Mouse (Mus musculus) intestine, postnatal 0 days (tissue): Measurements from ENCODE around the gene Pdcd5. TPM values are rescaled to one million over a fixed set of nuclear protein-coding genes. Genes with fewer than 3 reads are reported as not detected.

ENCODE experiments used
- ATAC-seq: fragments of 200-750 bp; cut with Nextera tagmentation; 2 replicates; pipeline ENCODE4 v1.8.0; 2017; ENCODE audit warnings: mild to moderate bottlenecking, moderate TSS enrichment, moderate library complexity
- H3K27ac ChIP-seq: fragments of 300-500 bp; sonication (generic); 2 replicates; pipeline ENCODE4 v1.5.1; 2014; ENCODE audit warnings: mild to moderate bottlenecking, low read depth, low read length, moderate library complexity
- H3K27me3 ChIP-seq: fragments of 300-500 bp; sonication (generic); replicated peaks from 2 replicates; pipeline ENCODE4 v1.6.1; 2014; ENCODE audit warnings: low read length, mixed read lengths; ENCODE audit not compliant: control insufficient read depth, insufficient read depth
- H3K36me3 ChIP-seq: fragments of 300-500 bp; sonication (generic); 2 replicates; pipeline ENCODE4 v1.6.1; 2014; ENCODE audit warnings: mild to moderate bottlenecking, moderate library complexity; ENCODE audit not compliant: control insufficient read depth, insufficient read depth
- H3K4me1 ChIP-seq: fragments of 300-500 bp; sonication (generic); replicated peaks from 2 replicates; pipeline ENCODE4 v1.6.1; 2014; ENCODE audit warnings: antibody characterized with exemption, low read length, mixed read lengths; ENCODE audit not compliant: control insufficient read depth, insufficient read depth
- H3K4me2 ChIP-seq: fragments of 300-500 bp; sonication (generic); replicated peaks from 2 replicates; pipeline ENCODE4 v1.6.1; 2014; ENCODE audit warnings: low read depth, mild to moderate bottlenecking, moderate library complexity
- H3K4me3 ChIP-seq: fragments of 300-500 bp; sonication (generic); 2 replicates; pipeline ENCODE4 v1.5.1; 2014; ENCODE audit warnings: low read depth, low read length
- H3K9ac ChIP-seq: fragments of 300-500 bp; sonication (generic); 2 replicates; pipeline ENCODE4 v1.6.1; 2014; ENCODE audit warnings: mild to moderate bottlenecking, low read depth, low read length
- H3K9me3 ChIP-seq: fragments of 300-500 bp; sonication (generic); 2 replicates; pipeline ENCODE4 v1.6.1; 2016; ENCODE audit warnings: mixed run types; ENCODE audit not compliant: control insufficient read depth
- CTCF ChIP-seq: sonication (generic); IDR thresholded peaks from 2 replicates; pipeline ENCODE4 v1.5.1; 2016; ENCODE audit warnings: low read depth, mild to moderate bottlenecking, control low read depth, antibody characterized with exemption, moderate library complexity
- WGBS: fragments of 180-500 bp; shearing (Covaris S2); extraction: QIAGEN DNeasy Blood & Tissue Kit; methylation state at CpG from one replicate; pipeline ENCODE4 v1.1.7; 2014; 5-methylcytosine and 5-hydroxymethylcytosine counted together
- polyA plus RNA-seq: library from polyadenylated mRNA; unstranded; fragments of >200 nt; fragmentation: Nextera tagmentation; extraction: Ambion mirVana; gene quantifications from 2 replicates; pipeline ENCODE4 v1.2.1, GENCODE M21; 2015

The Pdcd5 gene
- polyA plus RNA-seq, 1 experiment from 2014 or later: 169 TPM

DNA sequence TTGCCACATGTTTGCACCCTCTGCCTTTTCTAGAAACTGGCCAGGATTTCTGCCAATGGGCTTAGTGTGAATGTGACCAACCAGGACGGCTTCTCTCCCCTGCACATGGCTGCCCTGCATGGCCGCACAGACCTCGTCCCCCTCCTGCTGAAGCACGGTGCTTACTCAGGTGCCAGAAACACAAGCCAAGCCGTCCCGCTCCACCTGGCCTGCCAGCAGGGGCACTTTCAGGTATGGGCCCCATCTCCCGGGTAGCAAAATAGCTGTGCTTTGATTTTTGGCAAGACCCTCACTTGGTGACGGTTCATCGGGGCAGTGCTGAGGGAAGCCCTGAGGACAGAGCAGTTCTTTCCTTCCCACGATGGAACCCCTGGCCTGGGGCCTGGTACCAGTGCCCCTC is 19.9 kb downstream of the Pdcd5 start:
- Histone ChIP-seq H3K27ac (no peak overlapping the region), H3K9me3 (no peaks in the 10 kb centered on the region), H3K36me3 (peaks cover 60% of the 10 kb centered on the region), H3K9ac (no peak overlapping the region), H3K4me3 (no peak overlapping the region), H3K27me3 (no peaks in the 10 kb centered on the region), H3K4me1 (no peaks in the 10 kb centered on the region), H3K4me2 (no peak overlapping the region)
- ATAC-seq: no peak
- 95% methylated on average over 10 of the region's 10 CpGs for WGBS
- no peak for TF ChIP-seq CTCF

DNA sequence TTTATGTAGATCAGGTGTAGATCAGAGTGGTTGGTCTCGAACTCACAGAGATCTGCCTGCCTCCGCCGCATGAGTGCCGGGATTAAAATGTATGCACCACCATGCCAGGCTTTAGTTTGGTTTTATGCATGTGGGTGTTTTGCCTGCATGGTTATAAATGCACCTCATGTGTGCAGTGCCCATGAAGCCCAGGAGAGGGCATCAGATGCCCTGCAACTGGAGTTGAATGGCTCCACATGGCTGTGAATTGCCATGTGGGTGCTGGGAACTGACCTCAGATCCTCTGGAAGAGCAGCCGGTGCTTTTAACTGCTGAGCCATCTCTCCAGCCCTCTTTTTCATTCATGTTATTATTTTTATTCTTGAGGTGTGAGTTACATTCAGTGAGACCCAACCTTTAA is 21.3 kb downstream of the Pdcd5 start:
- H3K27me3 ChIP-seq: no peaks in the 10 kb centered on the region
- no peaks in the 10 kb centered on the region for H3K9me3 ChIP-seq
- no peak for ATAC-seq
- no peak overlapping the region for H3K27ac ChIP-seq
- TF ChIP-seq CTCF: peak; percentile 20; the same call in 1 of the 2 replicates
- no peak overlapping the region for H3K9ac ChIP-seq
- H3K4me2 ChIP-seq: no peak overlapping the region
- H3K36me3 ChIP-seq: peaks cover 64% of the 10 kb centered on the region
- H3K4me3 ChIP-seq: no peak overlapping the region
- WGBS: 95% methylated on average over 5 of the region's 5 CpGs
- no peaks in the 10 kb centered on the region for H3K4me1 ChIP-seq

DNA sequence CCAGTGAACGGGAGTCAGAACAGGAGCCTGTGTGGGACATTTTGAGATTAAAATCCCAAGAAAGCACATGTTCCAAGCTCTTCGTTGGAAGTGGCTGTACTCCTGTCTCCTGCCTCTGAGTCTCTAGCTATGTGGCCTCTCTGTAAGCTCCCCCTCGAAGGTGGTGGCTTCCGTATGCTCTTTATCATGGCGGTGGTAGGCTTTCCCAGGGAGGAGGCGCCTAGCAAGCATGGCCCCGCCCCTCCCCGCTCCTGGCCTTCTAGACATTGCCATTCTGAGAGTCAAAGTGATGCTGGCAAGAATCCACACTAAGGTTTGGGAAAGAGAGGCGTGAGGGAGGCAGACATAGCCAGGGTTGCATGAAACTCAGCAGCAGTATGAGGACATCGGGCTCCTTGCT is 24.7 kb downstream of the Pdcd5 start:
- no peaks in the 10 kb centered on the region for H3K4me1 ChIP-seq
- no peak overlapping the region for H3K4me2 ChIP-seq
- no peak for ATAC-seq
- H3K9ac ChIP-seq: no peak overlapping the region
- TF ChIP-seq CTCF: no peak
- H3K36me3 ChIP-seq: peaks cover 70% of the 10 kb centered on the region
- H3K4me3 ChIP-seq: no peak overlapping the region
- no peaks in the 10 kb centered on the region for H3K27me3 ChIP-seq
- no peak overlapping the region for H3K27ac ChIP-seq
- no peaks in the 10 kb centered on the region for H3K9me3 ChIP-seq
- WGBS: 88% methylated on average over 10 of the region's 10 CpGs

DNA sequence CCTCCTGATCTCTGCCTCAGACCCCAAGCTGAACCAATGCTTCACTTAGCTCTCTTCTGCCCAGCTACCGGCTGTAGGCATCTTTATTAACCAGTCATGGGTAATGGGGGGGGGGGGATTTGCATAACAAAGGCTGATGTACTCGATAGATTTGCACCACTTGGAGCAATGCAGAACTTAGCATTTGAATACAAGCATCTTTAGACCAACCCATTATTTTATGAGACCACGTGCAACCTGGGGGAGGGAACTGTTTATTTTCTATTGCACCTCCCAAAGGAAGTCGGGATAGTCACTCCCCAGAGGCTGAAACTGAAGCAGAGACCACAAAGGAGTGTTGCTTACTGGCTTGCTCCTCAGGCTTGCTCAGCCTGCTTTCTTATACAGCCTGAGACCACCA is 29.8 kb downstream of the Pdcd5 start:
- WGBS: 83% methylated on average over 4 of the region's 4 CpGs
- H3K4me1 ChIP-seq: no peaks in the 10 kb centered on the region
- peaks cover 65% of the 10 kb centered on the region for H3K36me3 ChIP-seq
- no peak overlapping the region for H3K27ac ChIP-seq
- no peak for TF ChIP-seq CTCF
- H3K4me2 ChIP-seq: no peak overlapping the region
- H3K9me3 ChIP-seq: no peaks in the 10 kb centered on the region
- no peak overlapping the region for H3K4me3 ChIP-seq
- H3K27me3 ChIP-seq: no peaks in the 10 kb centered on the region
- no peak overlapping the region for H3K9ac ChIP-seq
- no peak for ATAC-seq

DNA sequence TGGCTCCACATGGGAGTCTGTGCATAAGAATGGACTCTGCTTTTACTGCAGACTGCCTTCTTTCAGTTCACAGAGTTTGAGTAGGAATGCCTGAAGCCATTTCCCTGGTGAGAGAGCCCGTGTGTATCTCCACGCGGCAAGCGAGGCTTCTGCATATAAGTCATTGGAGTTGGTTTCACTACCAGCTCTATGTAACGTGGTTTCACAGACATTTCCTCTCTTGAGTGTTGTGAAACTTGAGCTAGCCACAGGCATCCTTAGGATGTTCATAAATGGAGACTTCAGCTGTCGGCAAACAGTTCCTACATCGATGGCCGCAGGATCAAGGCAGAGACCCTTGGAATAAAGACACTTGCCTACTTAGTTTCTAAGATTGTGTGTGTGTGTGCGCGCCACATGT is 38.1 kb downstream of the Pdcd5 start:
- Histone ChIP-seq H3K27ac (no peak overlapping the region), H3K9ac (no peak overlapping the region), H3K4me2 (no peak overlapping the region), H3K9me3 (no peaks in the 10 kb centered on the region), H3K36me3 (peaks cover 61% of the 10 kb centered on the region), H3K4me1 (no peaks in the 10 kb centered on the region), H3K4me3 (no peak overlapping the region), H3K27me3 (no peaks in the 10 kb centered on the region)
- 94% methylated on average over 10 of the region's 10 CpGs for WGBS
- TF ChIP-seq CTCF: no peak
- no peak for ATAC-seq

DNA sequence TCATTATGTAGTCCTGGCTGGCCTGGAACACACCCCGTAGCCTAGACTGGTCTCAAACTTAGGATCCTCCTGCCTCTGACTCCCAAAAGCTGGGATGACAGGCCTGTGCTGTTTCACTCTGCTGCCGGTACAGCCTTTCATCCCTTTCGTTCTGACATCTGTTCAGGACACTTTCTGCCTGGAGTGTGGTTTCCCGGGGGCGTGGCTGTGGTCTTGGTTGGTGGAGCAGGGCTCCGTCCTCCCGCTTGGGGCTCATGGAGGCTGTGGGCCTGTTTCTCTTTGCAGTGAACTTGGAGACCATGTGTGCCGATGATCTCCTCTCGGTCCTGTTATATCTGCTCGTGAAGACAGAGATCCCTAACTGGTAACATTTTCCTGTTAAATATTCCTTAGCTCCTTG is 40.5 kb downstream of the Pdcd5 start:
- H3K27me3 ChIP-seq: no peaks in the 10 kb centered on the region
- no peak overlapping the region for H3K27ac ChIP-seq
- WGBS: 90% methylated on average over 10 of the region's 10 CpGs
- H3K9ac ChIP-seq: no peak overlapping the region
- no peak overlapping the region for H3K4me2 ChIP-seq
- H3K36me3 ChIP-seq: peaks cover 58% of the 10 kb centered on the region
- H3K4me3 ChIP-seq: no peak overlapping the region
- TF ChIP-seq CTCF: no peak
- H3K4me1 ChIP-seq: no peaks in the 10 kb centered on the region
- no peaks in the 10 kb centered on the region for H3K9me3 ChIP-seq
- no peak for ATAC-seq

DNA sequence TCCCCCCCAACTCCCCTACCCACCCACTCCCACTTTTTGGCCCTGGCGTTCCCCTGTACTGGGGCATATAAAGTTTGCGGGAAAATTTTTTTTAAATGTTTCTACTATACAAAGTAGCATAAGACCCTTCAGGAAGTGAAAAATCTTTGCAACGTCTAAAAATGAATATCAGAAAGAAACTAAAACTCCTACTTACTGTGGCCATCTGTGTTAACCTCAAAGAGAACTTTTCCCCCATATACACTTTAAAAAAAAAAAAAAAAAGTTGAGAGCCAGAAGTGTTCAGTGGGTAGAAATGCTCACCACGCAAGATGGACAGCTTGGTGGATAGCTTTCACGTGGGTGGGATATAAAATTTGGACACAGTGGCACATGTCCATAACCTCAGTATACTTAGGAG is 44.6 kb downstream of the Pdcd5 start:
- no peaks in the 10 kb centered on the region for H3K9me3 ChIP-seq
- peaks cover 32% of the 10 kb centered on the region for H3K36me3 ChIP-seq
- no peak overlapping the region for H3K4me2 ChIP-seq
- no peak for TF ChIP-seq CTCF
- H3K4me3 ChIP-seq: no peak overlapping the region
- no peaks in the 10 kb centered on the region for H3K27me3 ChIP-seq
- no peak overlapping the region for H3K9ac ChIP-seq
- no peak for ATAC-seq
- WGBS: 94% methylated on average over 5 of the region's 5 CpGs
- no peak overlapping the region for H3K27ac ChIP-seq
- no peaks in the 10 kb centered on the region for H3K4me1 ChIP-seq
